Mouse (Mus musculus): ENCODE data around the gene Pttg1ip. TPM values are rescaled to one million over a fixed set of nuclear protein-coding genes. Genes with fewer than 3 reads are reported as not detected.

The Pttg1ip gene
- polyA plus RNA-seq, 1 experiment, result 457 TPM

DNA sequence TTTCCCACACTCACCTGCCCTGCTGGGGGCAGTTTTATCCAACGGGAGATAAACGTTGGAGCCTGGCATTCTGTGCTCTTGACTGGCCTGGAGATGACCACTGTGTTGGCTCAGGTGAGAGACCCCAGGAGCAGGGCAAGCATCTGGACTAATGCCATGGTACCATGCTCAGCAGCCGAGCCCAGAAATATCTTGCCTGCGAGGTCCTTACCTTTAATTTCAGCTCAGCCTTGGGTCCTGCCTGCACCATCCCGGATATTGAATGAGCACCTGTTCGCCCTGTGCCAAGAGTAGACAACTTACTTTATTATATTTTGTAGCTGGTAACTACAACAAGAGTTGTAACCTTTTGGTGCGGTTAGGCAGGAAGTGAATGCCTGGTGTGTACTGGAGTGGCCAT, 25.3 kb downstream of the Pttg1ip start:
- DNase-seq (ENCODE audit: low spot score), result no peak

DNA sequence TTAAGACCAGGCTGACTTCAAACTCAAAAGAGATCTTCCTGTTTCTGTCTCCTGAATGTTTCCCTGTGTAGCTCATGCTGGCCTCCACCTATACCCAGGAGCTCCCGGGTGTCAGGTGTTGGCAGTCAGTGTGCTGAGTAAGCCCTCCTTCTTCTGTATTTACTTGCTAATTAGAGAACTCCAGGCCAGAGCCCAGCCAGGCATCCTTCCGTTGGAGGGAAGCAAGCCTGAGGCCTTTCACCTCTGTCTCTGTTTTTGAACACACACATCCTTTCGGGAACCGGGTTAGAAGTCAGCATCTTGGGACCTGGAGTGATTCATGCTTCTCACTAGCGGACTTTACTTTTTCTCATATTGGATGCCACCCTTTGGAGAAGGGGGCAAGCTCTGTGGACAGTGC, 25.9 kb downstream of the Pttg1ip start:
- no peak for DNase-seq (ENCODE audit: low spot score)

DNA sequence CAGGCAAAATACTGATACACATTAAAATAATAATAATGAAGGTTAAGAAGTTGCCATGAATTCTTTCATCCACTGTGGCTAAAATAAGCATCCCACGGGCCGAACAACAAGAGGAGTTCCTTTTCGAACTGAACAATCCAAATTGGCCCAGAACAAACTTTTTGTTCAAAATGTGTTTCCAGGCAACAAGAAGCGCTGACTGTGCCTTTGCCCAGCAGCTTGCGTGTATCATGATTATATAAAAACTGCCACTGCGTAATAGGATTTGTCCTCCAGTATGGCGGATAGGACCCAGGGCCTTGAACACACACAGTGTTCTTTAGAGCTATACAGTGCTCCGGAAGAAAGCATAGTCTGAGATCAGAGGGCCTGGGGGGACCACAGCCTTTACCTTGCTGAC, 27.1 kb downstream of the Pttg1ip start:
- no peak for DNase-seq (ENCODE audit: low spot score)

DNA sequence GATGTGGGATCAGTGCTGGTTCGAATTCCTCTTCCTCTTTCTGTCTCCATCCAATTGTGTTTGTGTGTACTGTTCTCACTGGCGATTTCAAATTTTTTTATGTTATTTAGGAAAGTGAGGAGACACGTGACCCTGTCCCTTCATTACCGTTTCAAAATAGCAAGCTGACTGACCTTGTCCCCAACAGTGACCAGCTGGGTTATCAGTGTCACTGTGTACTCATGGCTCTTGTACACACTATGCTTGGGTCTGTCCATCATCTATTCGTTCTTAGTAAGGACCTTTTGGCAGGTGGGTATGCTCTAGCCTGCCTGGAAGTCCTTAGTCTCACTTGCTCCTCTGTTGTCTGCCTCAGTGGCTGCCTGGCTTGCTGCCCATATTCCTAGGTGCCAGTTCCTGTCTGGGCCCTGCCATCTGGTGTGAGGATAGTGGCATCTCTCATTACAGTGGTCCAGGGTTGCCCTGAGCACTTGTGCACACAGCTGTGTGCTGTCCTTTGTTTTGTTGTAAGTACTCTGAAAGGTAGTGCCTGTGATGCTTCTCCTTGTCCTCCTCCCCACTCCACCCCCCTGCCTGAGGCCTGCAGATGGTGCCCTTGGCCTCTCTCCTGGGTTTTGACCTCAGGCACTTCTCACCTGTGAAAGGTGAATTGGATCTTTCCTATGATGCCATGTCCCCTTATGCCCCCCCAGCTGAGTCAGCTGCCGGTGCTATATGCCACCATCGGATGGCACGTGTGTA, 28.9 kb downstream of the Pttg1ip start:
- DNase-seq (ENCODE audit: low spot score), result no peak

DNA sequence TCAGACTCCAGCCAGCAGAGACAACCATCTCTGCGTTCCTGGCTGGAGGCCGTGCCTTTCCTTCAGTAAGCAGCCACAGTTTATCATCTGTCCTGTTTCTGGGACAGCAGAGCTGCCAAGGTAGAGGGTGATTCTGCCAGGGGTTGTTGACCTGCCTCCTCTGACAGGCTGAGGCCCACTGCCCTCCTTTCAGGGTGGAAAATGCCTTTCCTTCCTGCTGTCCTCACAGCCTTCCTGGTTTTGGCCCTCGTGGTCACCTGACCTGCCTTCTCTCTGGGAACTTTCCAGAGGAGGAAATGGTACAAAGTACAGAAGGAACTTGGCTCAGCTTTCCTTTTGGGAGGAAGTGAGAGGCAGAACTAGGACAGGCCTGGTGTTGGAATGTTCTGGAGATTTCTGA, 31.9 kb downstream of the Pttg1ip start:
- no peak for DNase-seq (ENCODE audit: low spot score)

DNA sequence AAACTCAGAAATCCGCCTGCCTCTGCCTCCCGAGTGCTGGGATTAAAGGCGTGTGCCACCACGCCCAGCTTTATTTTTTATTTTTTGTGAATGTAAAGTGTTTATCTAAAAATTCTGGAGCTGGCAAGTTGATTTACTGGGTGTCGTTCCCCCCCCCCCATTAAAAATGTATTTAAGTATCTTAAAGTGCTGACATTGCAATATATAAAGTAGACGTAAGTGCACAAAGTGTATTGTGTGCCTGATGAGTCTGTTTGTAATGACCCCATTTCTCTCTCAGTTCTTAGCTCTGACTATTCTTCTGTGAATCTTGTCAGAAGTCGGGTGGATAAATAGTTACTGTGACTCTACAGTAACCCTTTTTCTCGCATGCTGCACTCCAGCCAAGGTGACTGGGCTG, 34.1 kb downstream of the Pttg1ip start:
- DNase-seq (ENCODE audit: low spot score), result no peak

DNA sequence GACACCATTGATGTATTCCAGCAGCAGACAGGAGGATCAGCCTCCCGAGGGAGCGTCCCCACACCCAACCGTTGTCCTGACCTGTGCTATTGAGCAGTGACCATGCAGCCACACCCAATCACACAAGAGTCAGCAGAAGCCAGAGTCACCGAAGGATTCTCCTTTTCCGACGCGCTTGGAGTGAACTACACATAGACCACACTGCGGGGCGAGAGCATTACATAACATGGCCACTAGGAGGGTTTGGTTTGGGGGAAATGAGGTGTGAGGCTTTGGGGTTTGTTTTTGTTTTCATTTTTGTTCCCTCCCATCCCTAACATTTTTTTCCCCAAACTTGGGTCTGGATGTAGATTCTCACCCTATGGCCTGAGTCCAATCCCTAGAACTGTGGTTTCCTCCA, 34.6 kb downstream of the Pttg1ip start:
- no peak for DNase-seq (ENCODE audit: low spot score)

DNA sequence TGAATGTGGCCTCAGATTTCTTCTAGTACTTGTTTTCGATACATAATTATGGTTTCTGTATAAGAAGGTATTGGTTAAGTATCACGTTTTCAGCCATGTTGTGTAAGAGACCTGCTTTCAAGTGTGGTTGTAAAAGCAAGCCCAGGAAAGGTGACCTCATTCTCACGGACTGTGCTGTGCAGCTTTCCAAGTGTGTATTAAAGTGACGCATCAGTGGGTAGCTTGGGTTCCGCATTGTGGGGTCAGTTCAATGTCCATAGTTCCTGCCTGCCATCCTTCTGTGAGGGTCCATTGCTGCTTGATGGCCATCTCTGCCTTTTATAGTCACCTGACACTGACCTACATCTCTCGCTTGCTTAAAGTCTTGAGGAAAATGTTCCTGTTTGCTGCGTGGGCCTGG, 35.4 kb downstream of the Pttg1ip start:
- DNase-seq (ENCODE audit: low spot score), result no peak

DNA sequence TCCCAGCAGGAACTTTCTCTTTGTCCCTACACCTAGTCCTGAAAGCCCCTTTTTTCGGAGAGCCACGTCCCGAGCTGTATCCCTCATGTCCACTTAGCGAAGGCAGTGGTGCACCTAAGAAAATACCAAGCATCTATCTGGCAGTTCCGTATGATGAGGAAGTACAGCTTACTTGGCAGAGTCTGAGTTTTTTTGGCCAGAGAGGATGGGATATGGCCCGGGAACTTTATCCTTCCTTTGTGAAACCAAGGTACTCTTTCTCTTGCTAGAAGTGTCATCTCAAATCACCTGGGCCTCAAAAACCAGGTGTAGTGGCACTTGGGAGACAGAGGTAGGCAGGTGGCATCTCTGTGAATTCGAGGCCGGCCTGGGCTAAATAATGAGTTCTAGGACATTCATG, 40.0 kb downstream of the Pttg1ip start:
- DNase-seq (ENCODE audit: low spot score), result no peak

DNA sequence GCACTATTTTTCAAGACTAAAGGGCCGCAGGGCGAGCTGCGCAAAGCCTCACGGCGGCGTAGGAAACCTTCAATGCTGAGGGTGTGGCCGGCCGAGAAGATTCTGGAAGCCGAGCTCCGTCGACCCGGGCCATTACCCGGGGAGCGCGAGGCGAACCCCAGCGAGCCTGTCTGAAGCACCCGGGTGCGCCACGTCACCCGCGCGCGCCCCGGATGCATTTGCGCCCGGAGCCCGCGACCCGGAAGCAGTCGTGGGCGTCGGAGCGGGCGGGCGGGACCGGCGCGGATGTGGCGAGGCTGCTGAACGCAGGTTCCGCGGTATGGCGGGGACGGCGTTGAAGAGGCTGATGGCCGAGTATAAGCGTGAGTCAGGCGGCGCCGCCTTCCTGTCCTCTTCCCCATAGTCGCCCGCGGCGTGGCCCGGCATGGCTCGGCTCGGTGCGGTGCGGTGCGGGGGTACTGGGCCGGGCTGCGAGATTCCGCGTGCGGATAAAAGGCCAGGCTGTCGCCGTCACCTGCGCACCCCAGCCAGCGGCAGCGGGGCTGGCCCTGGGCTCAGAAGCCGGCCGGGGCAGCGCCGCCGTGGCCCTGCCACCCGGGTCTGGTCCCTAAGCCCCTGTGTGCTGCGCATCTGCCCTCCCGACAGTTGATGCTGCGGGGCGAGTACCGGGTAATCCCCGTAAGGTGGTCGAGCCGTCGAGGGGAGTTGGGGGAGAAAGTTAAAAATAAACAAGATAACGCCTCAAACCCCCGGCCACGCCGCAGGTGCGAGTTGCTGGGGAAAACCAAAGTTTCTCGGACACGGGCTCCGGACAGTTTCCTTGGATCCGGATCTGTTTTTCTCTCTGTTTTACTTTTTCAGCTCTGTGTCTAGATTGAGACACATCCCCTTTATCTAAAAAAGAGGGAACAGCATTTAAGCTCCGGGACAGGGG, 40.8 kb downstream of the Pttg1ip start, which contains the start of gene Ube2g2:
Gene Ube2g2 (plus strand): TSS at position 221 of the 934 bp plus-strand sequence.
- peak; percentile 97 for DNase-seq (ENCODE audit: low spot score)

DNA sequence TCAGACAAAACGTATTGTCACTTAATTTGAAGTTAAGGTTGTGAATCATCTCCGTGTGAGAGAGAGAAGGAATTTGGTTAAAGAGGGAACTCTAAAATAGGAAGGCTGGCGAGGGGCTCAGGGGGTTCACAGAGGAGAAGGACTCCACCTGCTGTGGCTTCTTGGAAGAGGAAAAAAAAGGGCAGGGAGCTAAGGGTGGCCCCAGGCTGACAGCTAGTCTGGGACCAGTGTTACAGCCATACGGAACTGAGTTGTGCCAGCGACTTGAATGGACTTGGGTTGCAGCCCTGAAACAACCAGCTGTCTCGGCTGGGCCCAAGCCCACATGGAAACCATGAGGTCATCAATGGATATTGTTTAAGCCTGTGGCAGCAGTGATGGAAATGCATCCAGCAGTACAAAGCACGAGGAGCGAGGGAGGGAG, 41.6 kb downstream of the Pttg1ip start:
- DNase-seq (ENCODE audit: low spot score), result no peak

DNA sequence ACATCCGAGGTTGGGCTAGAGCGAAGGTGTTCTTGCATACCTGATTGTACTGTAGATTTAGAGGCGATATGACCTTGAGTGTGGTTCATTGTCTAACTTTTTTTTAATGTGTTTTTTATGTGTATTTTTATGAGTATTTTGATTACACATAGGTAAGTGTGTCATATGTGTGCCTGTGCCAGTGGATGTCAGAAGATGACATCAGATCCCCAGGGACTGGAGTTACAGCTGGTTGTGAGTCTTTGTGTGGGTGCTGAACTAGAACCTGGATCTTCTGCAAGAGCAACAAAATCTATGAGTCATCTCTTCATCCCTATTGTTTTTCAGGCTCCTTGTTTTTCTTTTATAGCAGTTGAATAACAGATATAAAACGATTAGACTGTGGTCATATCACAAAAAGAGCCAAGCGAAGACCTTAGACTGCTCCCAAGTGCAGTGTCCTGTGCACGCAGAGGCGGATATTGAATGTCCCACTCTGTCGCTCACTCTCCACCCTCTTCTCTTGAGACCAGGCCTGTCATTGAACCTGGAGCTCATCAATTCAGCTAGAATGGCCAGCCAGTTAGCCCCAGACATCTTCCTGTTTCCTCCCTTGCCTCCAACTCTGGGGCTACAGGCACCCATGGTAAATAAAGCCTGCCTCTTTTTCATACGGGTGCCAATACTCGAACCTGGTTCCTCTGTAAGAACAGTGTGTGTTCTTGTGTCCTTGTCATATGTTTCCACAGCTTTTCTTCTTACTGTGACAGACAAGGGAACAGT, 42.3 kb downstream of the Pttg1ip start:
- DNase-seq (ENCODE audit: low spot score), result no peak

DNA sequence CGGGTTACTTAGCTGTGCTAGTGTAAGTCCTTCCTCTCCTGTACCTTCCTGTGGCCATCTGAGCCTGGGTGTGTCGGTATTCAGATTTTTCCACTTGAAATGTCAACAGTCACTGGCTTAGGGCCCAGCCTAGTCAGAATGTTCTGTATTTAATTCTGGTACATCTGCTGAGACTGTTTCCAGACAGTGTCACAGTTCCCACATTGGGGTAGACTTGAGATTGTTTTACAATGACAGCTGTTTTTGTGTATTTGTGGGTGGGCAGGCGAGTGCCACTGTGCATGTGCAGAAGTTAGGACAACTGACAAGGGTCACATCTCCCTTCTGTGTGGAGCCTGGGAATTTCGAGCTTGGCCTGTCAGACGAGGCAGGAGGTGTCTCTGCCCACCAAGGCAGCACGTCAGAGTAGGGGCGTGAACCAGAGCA, 43.1 kb downstream of the Pttg1ip start:
- DNase-seq (ENCODE audit: low spot score), result no peak

DNA sequence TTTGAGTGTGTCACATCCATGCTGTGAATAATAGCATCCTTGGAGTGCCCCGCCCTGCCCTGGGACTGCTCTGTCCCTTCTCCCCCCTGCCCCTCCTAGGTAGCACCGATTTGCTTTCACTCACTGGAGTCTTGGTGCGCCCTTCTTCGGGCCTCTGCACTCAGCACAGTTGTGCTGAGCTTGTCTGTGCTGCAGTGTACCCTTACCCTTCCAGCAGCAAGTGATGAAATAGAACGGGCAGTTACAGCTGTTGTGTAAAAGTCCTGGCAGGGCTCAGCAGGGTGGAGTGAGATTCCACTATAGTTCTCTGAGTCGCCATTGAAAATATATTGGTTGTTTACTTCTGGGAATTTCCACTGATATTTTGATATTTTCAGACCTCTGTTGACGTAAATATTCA, 44.5 kb downstream of the Pttg1ip start:
- no peak for DNase-seq (ENCODE audit: low spot score)

DNA sequence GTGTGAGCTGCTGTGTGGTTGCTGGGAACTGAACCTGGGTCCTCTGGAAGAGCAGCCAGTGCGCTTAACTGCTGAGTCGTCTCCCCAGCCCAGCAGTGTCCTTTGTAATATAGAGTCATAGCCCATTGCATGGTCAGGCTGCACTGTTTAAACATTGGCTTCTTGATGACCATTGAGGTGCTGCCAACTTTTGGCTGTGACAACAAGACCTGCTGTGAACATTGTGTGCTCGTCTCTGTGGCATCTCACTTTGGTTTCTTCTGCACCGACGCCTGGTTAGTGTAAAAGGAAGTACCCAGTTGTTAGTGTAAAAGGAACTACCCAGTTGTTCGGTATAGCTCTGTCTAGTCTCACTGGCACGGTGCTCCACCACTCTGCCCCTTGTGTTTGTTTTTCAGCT, 45.1 kb downstream of the Pttg1ip start:
- no peak for DNase-seq (ENCODE audit: low spot score)

DNA sequence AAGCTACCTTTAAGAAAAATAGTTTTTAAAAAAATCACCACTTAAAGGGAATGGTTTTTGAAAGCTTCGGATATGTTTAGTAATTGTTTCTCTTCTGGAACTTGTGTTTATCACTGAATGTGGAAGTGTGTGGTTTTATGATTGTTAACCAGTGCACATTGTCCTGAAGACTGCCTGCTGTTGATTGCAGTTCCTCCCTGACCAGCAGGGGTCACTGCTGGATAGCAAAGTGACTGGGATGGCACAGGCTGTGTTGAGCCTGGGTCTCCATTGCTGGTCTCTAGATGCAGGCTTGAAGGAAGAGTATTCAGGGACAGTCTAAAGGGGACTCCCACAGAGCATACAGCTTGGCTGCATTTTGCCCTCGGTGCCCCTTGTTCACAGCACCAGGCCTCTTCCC, 46.0 kb downstream of the Pttg1ip start:
- peak; percentile 58 for DNase-seq (ENCODE audit: low spot score)

DNA sequence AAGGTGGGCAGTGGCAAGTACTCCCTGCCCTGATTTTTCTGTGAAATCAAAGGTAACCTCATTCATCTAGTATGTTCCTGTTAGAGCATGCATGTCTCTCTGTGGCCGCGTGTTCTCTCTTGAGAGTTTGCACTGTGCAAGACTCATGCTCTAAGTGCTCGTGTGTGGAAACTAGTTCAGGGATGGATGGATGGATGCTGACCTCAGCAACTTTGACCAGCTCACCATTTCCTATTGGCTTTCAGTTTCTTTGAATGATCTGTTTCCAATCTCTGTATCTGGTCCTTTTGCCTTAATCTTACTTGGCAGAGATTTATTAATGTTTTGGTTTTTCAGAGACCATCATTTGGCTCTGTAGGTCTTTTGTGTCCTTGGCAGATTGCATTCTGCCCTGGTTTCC, 47.6 kb downstream of the Pttg1ip start:
- DNase-seq (ENCODE audit: low spot score), result no peak

DNA sequence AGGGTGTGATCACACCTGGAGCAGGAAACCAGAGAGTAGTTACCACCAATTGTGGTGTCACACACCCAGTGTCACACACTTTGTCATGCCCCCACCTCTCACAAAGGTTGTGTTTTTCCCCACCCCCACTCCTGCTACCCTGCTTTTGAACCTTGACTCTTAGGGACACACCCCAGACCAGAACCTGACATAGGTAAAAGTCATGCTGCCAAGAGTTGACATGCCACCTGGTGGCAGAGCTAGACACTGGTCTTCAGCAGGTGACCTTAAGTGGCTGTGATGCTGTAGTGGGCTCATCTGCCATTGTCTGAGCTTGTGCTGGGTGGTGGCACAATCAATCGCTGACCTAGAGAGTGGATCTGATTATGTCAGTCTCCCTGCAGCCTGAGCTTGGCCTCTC, 48.5 kb downstream of the Pttg1ip start:
- no peak for DNase-seq (ENCODE audit: low spot score)

DNA sequence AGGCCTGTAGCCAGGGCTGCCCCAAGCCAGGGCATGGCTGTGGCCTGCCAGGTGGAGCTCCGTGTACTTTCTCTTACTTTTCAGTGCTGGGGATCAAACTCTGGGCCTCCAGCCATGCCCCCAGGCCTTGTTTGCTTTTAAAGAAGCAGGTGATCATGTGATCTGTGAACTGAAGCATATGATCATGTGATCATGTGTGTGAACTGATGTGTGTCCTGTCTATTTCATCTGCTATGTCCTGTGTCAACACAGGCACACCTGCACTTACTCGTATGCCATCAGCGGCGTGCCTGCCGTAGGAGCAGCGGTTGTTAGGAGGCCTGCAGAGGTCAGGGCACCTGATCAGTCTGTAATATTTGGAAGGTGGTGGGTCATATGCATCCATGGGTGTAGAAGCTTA, 52.5 kb downstream of the Pttg1ip start:
- no peak for DNase-seq (ENCODE audit: low spot score)

DNA sequence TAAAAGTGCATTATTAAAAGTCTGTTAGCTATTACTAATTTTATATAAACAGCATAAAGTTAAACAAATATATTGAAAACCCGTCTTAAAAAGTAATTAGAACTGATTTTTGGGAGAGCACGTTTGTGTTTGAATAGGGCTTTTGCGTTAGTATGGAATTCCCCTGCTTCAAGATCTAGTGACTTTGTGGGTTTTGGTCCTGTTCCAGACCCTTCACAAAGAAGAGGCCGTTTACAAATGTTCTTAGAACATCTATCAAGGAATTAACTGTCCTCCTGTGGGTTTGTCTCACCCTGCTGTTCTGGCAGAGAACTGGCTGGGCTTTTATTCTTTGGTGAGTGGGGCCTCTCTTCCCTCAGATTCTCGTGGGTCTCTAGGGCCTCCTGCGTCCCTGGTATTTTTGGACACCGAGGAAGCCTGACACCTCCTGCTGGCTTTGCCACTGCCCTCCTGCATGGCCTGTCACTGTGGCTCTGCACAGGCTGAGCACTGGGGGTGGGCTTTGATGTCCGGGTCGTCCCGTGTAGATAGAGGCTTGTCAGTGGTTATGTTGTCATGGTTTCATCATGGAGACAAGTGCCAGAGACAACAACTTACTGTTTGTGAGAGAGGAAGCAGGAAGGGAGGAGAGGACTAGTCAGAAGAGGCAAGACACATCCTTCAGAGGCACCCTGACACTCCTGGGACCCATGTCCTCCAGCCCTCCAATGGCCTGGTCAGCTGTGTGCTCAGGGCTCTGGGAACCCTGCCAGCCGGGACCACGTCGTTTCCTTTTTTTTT, 53.1 kb downstream of the Pttg1ip start:
- no peak for DNase-seq (ENCODE audit: low spot score)

DNA sequence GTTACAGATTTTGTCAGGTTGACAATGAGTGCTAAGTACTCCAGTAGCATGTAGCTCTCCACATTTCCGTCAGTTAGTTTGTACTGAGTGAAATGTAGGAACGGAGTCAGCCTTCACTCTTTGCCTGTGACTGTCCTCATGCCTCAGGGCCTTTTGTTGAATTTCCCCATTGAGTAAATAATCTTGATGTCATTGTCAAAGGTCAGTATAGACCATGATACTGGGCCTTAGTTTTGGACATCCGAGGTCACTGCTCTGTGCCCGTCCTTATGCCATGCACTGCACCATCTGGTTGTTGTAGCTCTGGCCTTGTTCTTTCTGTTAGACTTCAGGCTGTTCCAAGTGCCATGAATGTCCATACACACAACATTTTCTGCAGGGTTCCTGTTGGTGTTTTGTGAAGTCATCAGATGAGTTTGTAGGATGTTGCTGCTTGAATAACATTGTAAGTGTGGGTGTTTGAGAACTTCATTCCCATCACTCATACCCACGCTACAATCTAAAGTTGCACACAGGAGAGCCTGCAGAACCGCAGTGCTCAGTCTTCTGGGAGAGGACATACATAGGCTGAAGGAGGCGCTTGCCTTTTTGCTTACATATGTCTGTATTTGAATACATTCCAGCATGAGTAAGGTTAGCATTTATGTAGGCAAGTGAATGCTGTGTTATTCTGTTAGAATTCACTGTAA, 54.9 kb downstream of the Pttg1ip start:
- DNase-seq (ENCODE audit: low spot score), result no peak
